Mouse (Mus musculus): ENCODE measurements around the gene Cyp1a1.

Gene Cyp1a1

DNA sequence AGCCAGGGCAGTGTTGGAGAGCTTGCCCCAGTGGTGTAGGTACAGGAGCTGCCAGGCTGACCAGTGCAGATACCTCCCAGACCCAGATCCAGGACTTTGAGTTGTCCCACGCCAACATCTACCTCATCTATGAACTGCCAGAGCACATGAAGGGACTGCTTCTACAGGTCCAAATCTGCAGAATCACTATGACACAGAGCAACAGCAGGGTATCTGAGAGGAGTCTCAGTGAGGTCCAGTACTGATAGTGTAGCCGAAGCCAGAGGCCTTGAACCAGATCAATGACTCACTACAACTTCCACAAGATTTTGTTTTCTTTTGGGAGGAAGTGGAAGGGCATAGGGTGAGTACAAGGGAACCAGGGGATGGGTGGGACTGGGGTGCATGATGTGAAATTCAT is at the start of gene Cyp1a1:
TSS of gene Cyp1a1 (plus strand) at position 178 of the 400 bp plus-strand sequence.
- no peak for DNase-seq (ENCODE audit: low read depth, low spot score)

DNA sequence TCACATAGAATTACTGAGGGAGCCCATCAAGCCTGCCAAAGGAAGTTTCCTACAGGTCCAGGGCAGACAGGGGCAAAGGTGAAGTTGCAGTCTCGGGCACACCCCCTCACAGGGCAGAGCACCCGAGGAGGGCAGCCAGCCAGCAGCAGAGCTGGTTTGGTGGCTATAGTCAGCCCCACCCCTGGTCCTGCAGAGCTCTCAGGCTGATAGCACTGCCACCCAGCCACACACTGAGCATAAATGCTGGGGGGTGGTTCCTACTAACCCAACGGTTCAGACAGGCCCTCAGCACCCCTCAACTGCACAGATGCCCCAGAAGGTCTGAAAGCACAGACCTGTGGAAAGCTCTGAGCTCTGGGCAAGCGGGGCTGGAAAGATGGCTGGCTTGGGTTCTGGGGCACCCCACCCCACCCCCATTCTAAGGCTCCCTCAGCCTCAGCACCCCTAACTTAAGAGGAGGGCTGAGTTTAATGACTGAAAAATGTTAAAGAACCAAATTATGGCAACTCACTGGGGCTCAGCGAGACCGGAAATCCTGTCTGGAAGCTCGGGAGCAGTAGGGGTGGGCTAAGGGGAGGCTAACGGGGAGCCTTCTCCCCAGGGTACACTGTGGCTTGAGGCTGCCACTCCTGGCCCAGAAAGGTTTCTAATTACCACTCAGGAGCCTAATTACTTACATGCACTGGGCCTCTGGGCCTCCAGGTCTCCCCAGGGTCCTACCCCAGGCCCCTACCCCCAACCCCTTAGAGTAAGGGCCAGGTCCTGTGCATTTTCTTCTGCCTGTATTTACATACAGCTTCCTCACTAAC is 48.9 kb upstream of the Cyp1a1 start:
- DNase-seq (ENCODE audit: low read depth, low spot score): no peak

DNA sequence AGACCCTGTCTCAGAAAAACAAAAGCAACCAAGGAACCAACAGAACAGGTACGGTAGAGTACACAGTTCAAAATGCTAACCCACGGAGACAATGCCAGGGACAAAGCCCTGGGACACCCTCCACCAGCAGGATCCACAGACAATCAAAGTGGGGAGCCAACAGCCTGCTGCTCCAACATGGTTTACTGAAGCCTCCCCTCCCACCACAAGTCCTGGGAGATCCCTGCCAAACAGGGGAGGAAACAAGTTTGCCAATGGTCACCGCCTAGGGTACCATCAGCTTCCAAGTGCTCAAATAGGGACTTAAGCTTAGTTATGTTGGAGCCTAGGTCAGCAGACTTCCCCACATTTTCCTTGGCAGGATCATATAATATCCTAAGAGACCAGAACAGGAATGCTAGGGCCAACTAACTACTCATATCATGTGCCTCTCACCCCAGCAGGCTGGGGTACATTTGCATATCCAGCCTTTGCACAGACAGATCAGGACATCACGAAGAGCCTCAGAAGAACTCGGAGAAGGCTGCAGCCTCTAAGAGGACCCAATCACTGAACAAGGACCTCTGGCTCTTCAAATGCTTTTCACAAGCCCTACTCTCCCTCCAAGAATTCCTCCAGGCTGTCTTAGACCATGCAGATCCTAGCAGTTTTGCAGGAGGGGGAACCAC is 47.9 kb upstream of the Cyp1a1 start:
- no peak for DNase-seq (ENCODE audit: low read depth, low spot score)

DNA sequence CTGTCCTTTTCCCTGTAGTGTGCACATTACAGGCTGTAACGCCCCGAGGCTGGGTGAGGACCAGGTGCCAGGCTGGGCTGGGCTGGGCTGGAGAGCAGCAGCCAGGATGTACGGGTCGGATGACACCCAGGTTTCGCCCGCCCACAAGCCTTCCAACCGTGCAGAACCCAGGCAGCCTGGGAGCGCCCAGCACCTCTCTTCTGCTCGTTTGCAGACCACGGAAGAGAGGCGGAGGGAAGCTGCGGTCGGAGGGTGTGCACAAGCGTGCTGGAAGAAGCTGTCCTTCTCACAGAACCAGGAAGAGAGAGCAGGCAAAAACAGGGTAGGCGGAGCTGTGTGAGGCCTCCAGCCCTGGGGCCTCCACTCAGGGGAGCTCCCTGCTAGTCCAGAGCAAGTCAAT is 47.3 kb upstream of the Cyp1a1 start:
- DNase-seq (ENCODE audit: low read depth, low spot score): no peak

DNA sequence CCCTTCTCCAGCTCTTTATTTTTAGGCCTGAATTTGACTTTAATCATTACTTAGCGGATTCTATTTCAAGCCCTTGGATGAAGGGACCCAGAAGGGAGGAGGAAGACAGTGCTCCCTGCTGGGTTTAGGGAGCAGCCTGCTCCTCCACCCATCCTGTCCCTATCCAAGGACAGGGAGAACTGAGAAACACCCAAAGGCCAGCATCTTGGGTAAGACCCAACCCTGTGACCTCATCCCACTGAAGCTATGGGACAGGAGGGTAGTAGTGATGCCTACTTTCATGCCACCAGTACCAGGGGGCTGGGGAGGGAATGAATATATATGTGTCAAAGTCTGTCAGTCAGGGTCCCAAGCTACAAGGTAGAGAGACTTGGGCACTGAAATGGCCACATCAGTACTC is 46.7 kb upstream of the Cyp1a1 start:
- no peak for DNase-seq (ENCODE audit: low read depth, low spot score)

DNA sequence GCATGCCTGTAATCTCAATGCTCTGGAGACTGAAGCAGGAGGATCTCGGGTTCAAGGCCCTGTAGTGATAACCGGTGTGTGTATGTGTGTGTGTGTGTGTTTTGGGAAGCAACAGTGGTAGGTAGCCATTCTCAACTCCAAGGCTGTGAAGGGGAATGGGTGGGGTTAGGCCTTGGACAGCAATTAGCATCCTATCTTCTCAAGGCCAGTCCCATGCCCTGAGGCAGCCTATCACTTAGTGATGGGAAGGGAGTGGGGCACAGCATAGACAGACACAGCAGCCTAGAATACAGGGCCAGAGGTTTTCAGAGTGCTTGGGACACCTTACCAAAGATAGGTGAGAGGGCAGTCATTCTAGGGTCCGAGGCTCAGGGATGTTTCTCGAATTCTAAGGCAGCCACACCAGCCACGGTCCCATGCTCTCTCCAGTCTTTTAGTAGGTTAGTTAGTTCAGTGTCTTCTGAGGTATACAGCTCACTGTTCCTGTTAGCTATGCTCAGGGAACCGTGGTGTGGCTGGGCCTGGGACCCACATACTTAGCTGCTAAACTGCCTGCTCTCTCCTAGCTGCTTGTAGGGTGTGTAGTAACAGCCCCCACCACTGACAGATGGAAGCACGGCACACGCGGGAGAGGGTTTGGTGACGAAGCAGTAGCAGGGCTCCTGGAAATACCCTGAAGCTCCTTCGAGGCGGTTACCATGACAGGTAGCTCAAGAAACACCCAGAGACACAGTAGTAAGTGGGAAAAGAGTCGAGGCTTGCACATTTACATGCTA is 45.8 kb upstream of the Cyp1a1 start:
- no peak for DNase-seq (ENCODE audit: low read depth, low spot score)

DNA sequence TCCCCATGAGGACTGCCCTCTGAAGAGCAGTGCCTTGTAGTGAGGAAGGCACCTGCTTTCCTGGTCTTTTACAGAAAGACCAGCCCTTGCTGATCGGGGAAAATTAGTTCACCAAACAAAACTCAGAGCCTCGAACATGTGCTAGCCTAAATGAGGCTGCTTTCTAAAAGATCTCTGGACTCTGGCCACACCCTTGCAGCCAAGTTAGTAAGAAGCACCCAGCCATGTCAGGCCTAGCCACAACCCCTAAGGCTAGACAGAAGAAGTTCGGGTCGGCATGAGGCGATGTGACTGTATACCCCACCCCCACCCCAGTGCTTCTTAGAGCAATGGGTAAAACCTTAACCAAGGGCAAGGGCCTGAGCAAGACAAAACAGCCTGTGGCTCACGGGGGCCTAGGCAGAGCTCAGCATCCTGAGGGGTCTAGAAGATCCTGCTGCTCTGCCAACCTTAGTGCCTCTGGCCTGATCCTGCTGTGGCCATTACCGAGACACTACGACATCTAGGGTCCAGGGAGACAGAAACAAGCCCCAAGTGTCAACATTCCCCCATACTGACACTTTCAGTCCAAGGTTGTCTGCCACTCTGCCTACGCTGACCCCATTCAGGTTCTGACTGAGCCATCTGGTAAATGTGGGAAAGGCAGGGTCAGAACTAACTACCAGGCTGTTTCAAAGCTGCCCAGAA is 44.4 kb upstream of the Cyp1a1 start:
- DNase-seq (ENCODE audit: low read depth, low spot score): no peak

DNA sequence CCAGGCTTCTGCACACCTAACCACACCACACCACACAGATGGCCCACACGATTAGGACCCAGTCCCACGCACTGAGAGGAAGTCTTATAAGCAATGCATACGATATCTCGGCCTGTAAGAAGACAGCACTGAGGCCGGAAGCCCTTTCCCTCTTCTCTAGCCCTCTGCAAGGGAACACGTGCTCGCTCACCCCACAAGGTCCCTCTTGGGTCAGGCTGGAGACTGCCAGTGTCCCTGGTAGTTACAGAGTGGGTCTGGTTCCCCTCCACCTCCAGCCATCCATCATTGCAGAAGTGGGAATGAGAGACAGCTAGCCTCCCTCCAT is 43.9 kb upstream of the Cyp1a1 start:
- DNase-seq (ENCODE audit: low read depth, low spot score): no peak

DNA sequence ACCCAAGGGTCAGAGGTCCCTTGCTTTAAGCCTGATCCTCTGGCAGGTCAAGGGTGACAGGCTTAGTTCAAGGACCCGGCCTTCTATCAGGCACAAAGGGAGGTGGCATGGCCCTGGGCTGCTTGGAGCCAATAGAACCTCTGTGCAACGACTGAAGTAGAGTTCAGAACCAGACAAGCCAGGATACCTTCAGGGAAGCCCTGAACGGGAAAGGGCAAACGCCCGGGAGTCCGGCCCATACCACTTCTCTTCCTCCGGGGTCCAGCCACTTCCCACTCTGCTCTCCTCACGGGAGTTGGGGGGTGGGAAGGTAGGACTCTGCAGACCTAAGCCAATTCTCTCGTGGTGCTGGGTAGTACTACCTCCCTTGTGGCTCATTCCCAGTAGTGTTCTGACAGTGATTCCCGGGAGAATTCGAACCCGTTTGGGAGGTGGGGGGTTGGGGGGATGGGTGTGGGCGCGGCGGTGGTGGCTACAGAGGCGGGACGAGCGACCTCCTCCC is 43.2 kb upstream of the Cyp1a1 start:
- no peak for DNase-seq (ENCODE audit: low read depth, low spot score)

DNA sequence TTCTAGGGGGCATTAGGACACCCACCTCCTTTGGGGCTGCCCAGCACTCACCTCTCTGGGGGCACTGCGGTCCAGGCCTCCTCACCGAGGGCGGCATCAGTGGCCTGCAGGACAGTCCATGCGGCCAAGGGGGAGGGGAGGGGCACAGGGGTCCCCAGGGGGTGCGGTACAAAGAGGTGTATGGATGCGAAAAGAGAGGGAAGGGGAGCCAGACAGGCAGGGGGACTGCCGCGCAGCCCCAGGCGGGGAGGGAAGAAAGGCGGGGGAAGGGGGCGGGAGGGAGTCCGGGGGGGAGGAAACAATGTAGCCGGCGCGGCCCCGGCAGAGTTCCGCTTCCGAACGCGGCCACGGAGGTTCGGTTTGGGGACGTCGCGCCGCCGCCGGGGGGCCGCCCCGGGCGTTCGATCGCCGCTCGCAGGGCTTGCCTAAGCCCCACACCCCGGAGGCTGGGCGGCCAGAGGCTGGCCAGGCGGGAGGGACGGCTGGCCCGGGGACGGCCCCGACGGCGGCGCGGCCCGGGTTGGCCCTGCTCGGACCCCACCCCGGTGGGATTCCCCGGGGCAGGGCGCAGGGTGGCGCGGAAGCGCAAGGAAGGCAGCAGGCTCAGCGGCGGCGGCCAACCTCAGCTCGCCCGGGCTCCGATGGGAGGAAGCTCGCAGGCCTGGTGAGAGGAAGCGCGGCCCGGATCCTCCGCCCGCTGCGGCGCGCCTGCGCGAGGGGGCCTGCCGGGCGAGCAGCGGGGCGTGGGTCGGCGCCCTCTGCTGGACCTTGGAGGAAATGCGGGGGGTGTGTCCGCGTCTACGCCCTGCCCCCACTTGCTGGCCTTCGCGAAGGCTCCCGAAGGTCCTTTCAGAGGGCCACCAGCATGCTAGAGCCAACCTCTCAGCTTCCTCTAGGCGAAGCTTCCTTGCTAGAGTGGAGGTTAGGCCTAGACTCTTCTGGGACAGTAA is 42.5 kb upstream of the Cyp1a1 start:
- DNase-seq (ENCODE audit: low read depth, low spot score): peak; percentile 90

DNA sequence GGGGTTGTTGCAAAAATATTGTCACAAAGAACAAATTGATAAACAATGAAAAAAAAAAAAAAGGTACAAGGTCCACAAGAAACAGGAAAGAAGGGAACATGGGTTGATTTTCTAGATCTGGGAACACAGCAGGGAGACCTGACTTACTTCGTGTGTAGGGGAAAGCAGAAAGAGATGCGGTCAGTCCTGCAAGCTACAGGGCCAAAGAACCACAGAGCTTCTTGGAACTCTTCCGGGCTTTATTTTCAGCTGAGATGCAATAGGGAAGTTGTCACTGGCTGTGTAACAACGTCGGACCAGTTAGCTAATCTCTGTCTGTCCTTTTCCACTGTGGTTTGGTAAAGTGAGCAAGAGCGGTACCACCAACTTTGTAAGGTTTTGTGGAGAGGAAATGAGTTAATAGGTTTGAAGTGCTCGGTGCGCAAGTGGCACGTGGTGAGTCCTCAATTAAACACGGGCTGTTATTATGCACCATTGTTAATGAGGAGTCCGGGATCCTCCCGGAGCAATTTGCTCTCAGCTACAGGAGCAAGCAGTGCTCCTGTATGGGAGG is 41.1 kb upstream of the Cyp1a1 start:
- no peak for DNase-seq (ENCODE audit: low read depth, low spot score)

DNA sequence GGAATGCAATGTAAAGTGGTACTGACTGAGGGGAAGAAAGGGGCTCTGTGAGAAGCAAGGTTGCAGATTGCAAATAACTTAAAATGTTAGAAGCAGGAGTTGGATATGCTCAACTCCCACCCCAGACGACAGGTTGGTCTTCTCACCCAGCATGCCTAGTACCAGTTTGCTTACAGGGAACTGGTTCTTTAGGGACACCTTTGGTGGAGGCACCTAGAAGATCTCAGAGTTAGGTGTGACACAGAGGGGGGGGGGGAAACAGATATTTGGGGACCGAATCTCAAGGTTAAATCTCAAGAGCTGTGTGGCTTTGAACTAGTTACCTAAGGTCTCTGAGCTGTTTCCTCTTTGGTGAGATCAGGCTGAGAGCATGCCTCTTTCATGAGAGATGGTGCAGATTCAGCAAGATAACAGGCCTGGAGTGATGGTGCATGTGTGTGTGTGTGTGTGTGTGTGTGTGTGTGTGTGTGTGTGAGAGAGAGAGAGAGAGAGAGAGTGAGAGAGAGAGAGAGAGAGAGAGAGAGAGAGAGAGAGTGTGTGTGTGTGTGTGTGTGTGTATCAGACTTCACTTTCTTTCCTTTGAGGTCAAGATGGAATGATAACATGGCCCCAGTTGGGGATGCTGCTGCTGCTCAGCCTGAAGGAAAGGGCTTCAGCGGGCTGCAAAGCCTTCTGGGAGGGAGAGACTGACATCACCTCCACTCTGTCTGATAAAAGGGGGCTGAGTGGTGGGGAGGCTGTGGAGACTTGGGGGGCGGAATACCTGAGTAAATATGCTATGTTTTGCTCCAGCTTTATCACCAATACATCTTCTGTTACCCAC is 40.2 kb upstream of the Cyp1a1 start:
- no peak for DNase-seq (ENCODE audit: low read depth, low spot score)

DNA sequence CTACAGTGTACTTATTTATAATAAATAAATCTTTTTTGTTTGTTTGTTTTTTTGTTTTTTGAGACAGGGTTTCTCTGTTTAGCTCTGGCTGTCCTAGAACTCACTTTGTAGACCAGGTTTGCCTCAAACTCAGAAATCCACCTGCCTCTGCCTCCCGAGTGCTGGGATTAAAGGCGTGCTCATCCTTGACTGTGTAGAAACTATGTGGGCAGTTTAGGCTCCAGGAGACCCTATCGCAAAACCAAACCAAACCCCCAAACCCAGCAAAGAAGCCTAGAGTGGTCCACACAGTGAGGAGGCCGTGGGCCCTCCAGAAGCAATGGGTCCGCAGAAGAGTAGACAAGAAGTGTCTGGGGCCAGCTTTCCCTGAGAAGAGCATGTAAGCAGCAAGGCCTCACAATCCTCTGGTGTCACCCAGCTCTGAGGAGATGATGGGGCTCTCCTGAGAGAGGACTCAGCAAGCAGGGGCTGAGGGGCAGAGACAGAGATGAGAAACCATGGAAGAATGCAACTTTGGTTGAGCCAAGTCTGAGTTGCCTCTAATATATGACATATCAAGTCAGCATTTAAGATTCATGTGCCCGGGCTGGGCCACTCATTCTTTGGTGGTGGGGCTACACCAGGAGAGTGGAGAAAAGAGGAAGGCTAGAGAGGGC is 37.5 kb upstream of the Cyp1a1 start:
- DNase-seq (ENCODE audit: low read depth, low spot score): no peak

DNA sequence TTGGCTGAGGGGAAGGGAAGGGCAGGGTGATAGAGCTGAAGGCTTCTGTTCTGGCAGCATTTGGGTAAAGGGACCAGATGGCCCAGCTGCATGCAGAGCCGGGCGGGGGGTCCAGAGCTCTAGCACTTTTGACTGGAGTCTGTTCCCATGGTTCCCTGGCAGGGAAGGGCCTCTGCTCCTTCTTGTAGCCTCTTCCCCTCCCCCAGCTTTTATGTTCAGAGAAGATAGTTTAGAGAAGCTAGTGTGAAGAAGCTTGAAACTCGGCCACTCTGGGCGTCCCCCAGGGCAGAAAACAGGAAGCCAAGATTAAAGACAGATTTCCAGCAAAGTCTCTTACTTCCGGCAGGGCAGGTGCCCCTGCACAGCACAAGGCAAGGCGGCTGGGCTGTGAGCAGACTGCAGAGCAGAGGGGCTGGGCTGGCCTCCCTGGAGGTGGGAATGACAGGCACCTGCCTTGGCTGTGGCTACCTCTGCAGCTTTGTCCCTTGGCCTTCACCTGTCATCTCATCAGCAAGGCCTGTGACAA is 36.9 kb upstream of the Cyp1a1 start:
- no peak for DNase-seq (ENCODE audit: low read depth, low spot score)

DNA sequence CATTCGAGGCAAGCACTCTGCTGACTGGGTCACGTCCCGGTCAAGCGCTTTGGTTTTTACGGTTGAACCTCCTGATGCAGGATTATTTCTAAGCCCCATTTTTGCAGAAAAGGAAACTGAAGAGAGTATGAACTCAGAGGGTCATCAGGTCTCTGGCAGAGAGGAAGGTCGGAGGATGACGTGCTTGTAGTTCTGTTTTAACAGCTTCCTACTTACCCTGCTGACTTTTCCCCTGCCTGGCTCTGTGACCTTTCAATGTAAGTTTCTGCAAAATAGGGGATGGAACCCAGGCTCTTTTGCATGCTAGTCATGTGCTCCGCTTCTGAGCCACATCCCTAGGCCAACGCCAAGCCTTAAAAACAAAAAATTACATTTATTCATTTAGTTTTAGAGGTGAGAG is 35.4 kb upstream of the Cyp1a1 start:
- no peak for DNase-seq (ENCODE audit: low read depth, low spot score)

DNA sequence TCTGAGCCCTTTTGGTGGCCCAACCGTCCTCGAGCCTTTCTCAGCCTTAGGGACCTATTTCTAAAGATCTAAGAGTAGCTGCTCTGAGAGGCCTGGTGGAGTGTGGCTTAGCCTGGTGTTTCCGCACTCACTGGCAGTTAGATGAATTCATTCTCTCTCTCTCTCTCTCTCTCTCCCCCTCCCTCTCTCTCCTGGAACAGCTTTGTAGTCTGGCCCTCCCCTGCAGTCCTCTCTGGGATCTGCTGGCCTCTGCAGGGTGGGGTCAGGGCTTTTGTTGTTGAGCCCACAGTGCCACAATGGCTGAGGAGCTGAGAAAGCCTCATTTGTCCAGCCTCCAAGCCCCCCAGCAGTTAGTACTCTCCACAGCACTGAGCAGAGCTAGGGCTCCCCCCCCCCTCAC is 34.9 kb upstream of the Cyp1a1 start:
- no peak for DNase-seq (ENCODE audit: low read depth, low spot score)

DNA sequence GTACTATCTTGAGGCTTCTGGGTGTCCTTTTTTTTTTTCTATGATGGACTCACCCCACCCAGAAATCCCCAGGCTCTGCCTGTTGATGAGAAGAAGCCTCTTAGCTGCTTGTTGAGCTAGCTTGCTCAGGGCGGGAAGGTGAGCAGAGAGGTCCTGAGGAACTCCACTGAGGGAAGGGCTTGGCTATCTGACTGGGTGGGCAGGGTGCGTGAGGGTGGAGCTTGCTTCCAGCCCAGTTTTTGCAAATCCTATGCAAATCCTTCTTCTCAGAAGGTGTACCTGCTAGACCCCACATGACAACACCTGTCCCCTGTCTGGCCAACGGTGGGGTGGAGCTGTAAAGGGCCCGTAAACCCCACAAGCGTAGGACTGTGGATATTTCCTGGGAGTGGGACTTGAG is 34.4 kb upstream of the Cyp1a1 start, which contains the start of gene Csk:
TSS of gene Csk (minus strand) at position 349 of the 400 bp plus-strand sequence.
- DNase-seq (ENCODE audit: low read depth, low spot score): no peak

DNA sequence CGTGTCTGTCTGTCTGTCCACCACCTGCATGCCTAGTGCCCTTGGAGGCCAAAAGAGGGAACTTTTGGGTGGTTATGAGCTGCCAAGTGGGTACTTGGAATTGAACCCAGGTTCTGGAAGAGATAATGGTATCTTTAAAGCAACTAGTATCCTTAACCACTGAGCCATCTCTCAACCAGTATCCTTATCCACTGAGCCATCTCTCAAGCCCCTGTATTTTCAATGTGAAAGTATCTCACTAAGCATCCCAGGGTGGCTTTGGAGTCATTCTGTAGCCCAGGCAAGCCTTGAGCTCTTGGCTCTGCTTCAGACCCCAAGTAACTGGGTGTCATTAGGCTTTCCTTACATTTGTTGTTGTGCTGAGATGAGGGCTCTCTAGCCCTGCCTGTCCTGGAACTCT is 32.8 kb upstream of the Cyp1a1 start:
- DNase-seq (ENCODE audit: low read depth, low spot score): no peak

DNA sequence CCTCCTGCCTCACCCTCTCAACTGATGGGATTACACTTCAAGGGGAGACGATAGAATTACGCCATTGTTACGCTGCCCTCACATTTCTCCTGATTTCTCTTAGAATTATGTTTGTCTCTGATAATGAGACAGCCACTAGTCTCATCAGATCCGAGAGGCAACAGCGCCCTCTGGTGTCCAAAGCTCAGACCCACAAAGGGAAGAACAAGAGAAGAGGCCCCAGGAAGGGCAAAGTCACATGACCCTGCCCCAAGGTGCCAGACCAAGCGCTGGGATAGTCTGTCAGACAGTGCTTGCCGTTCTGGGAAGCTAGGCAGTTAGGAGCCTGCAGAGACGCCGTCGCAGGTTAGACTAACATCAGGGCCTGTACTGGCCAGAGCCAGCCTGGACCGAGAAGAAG is 32.0 kb upstream of the Cyp1a1 start:
- DNase-seq (ENCODE audit: low read depth, low spot score): peak; percentile 93
